Mouse (Mus musculus) olfactory bulb, adult 2 months (tissue): Measurements from ENCODE around the gene Cep135.

ENCODE experiments used
- CTCF ChIP-seq: fragments of 200-500 bp; IDR thresholded peaks from 2 replicates; pipeline ENCODE4 v1.5.1; 2012; ENCODE audit warnings: low read depth, mild to moderate bottlenecking, low read length, moderate library complexity; ENCODE audit not compliant: insufficient read depth
- POLR2A ChIP-seq: fragments of 200-500 bp; IDR thresholded peaks from 2 replicates; pipeline ENCODE4 v1.6.1; 2012; ENCODE audit warnings: mild to moderate bottlenecking, low read depth, low read length, moderate library complexity; ENCODE audit not compliant: insufficient read depth

GRCm38 (mm10) chr5:76683455-76683854 is 95.0 kb downstream of the Cep135 start:
- no peak for TF ChIP-seq CTCF
- no peak for TF ChIP-seq POLR2A
